Mouse (Mus musculus): ENCODE measurements around the gene 9230112D13Rik. TPM values are rescaled to one million over a fixed set of nuclear protein-coding genes. Genes with fewer than 3 reads are reported as not detected.

The 9230112D13Rik gene
- polyA plus RNA-seq (2012; rRNA removed) = not detected in 2 replicates

DNA sequence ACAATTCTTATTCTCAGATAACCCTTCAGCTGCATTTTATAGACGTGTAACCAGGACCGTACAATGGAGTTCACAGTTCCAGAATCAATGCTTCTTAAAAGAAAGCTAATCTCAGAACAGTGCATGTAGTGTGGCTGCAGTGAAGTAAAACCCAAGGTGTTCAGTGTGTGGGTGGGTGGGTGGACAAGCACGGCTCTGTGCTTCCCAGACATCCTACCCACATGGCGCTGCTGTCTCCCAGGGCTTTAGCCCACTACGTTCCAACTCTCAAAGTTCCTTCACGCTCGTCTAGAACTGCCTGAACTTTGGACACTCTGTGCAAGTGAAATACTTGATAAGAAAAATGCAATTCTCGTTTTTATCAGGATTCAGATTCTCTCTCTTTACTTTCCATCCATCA lies at the start of gene 9230112D13Rik:
TSS of gene 9230112D13Rik (minus strand) at position 101 of the 400 bp plus-strand sequence.

DNA sequence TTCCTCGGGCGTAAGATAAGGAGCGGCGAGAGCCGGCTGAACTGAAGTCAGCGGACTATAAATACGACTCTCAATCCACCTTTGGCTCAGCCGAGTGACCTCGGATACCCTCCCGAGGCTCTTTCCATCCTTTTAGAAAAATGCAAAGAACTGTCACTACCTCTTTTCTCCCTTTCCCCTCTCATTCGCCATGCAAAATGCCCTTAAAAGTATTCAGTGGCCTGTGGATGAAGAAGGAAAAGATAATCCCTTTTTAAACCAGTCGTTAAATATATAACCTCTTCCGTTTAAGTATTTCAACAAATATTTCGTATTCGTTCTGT lies 19.3 kb downstream of the 9230112D13Rik start, which contains the start of gene Bmpr1a:
TSS of gene Bmpr1a (minus strand) at position 17 of the 323 bp plus-strand sequence.

Other genes with a start within 250 kb of the 9230112D13Rik start
- 0.45 and 0.47 TPM in 2 replicates for gene Shld2, start 212.3 kb downstream of the 9230112D13Rik start, polyA plus RNA-seq (2012; rRNA removed)
- 30.1 and 41.1 TPM in 2 replicates for gene Glud1, start 212.1 kb downstream of the 9230112D13Rik start, polyA plus RNA-seq (2012; rRNA removed)
- 27.7 and 29.1 TPM in 2 replicates for gene Fam25c, start 167.4 kb downstream of the 9230112D13Rik start, polyA plus RNA-seq (2012; rRNA removed)
- 9.6 and 11.7 TPM in 2 replicates for gene Sncg, start 148.0 kb downstream of the 9230112D13Rik start, polyA plus RNA-seq (2012; rRNA removed)
- gene Mmrn2, start 147.3 kb downstream of the 9230112D13Rik start, polyA plus RNA-seq (2012; rRNA removed) = 2.7 and 4.7 TPM in 2 replicates
- gene Bmpr1a, start 19.5 kb downstream of the 9230112D13Rik start, polyA plus RNA-seq (2012; rRNA removed) = 1.2 and 2.7 TPM in 2 replicates
- 24.1 and 41.3 TPM in 2 replicates for gene Ldb3, start 65.9 kb upstream of the 9230112D13Rik start, polyA plus RNA-seq (2012; rRNA removed)
- gene Opn4, start 77.3 kb upstream of the 9230112D13Rik start, polyA plus RNA-seq (2012; rRNA removed) = not detected in 2 replicates
- gene Wapl, start 151.1 kb upstream of the 9230112D13Rik start, polyA plus RNA-seq (2012; rRNA removed) = 1.6 and 2.3 TPM in 2 replicates